Comparison of ENCODE assay signal across 9 mouse cellular contexts in the genomic region with DNA sequence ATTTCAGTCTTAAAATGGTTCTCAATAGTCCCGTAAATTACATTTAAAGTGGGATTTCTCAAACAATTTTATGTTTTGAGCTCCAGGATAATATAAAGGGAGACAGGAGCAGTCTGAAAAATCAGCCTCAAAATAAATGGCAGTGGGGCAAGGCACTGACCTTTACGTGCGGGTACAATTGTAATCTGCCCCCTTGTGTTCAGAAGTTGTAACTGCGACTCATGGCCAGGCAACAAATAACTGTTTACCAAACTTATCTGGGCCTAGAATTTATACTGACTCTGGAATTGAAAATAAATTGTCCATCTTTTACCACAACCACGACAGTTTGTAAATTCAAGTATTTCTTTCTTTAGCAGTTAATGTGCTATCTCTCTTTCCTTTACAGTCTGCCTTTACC. TPM values are rescaled to one million over a fixed set of nuclear protein-coding genes. Genes with fewer than 3 reads are reported as not detected.
DNase-seq lines count a peak whose midpoint lies in the region; ATAC-seq lines count a peak whose summit lies in the region.
"Had no signal": no experiment of that assay in that cellular context is flagged by ENCODE, and none has a peak within 500 bp of the region (broad histone marks: within the 10 kb centered on the region; RNA-seq: fewer than 3 reads in every experiment).

No protein-coding gene starts in this region.

- DNase-seq in hindbrain, embryonic 10.5 days (ENCODE audit: low spot score): peak; percentile 33
- peak; percentile 3 for DNase-seq in thymus, postnatal 25 days
- DNase-seq in thymus, postnatal 36 days: no peak
- DNase-seq in embryo, embryonic 10 days (ENCODE audit: low spot score): peak; percentile 70
- DNase-seq in splenic B cell, adult 2 months (ENCODE audit: low read depth, low spot score): peak; percentile 20
- no peak for DNase-seq in testis, postnatal 14 days (ENCODE audit: low spot score)
- no peak for DNase-seq in gastrocnemius, adult 8-10 months (ENCODE audit: low spot score in 2 of 2)

- no peak overlapping the region for H3K4me2 ChIP-seq in hindbrain, embryonic 16.5 days (ENCODE audit: low read length)

- no peaks in the 10 kb centered on the region for H3K4me1 ChIP-seq in hindbrain, embryonic 10.5 days (replicated peaks)
- H3K4me1 ChIP-seq in hindbrain, embryonic 16.5 days (ENCODE audit: control insufficient read depth, insufficient read depth, low read depth, low read length): no peaks in the 10 kb centered on the region

- no peak for ATAC-seq in hindbrain, embryonic 16.5 days

- H3K9ac ChIP-seq in hindbrain, embryonic 16.5 days (ENCODE audit: low read depth, low read length): no peak overlapping the region

- 13% methylated on average over 5 of the region's 5 CpGs for WGBS in hindbrain, embryonic 10.5 days
- 16% methylated on average over 5 of the region's 5 CpGs for WGBS in hindbrain, embryonic 16.5 days

- no peaks in the 10 kb centered on the region for H3K36me3 ChIP-seq in hindbrain, embryonic 10.5 days
- H3K36me3 ChIP-seq in hindbrain, embryonic 16.5 days (ENCODE audit: control insufficient read depth, insufficient read depth, low read length): no peaks in the 10 kb centered on the region
- H3K36me3 ChIP-seq in splenic B cell, adult 2 months (ENCODE audit: control insufficient read depth, insufficient read depth, low read length, poor library complexity, severe bottlenecking): no peaks in the 10 kb centered on the region

- no peaks in the 10 kb centered on the region for H3K27me3 ChIP-seq in hindbrain, embryonic 10.5 days (ENCODE audit: insufficient read depth, poor library complexity, severe bottlenecking)
- H3K27me3 ChIP-seq in hindbrain, embryonic 16.5 days (replicated peaks; ENCODE audit: control insufficient read depth, insufficient read depth, low read length): no peaks in the 10 kb centered on the region
- no peaks in the 10 kb centered on the region for H3K27me3 ChIP-seq in splenic B cell, adult 2 months (ENCODE audit: control insufficient read depth, insufficient read depth, low read length, poor library complexity, severe bottlenecking)

- no peak overlapping the region for H3K27ac ChIP-seq in hindbrain, embryonic 10.5 days
- no peak overlapping the region for H3K27ac ChIP-seq in hindbrain, embryonic 16.5 days (ENCODE audit: low read depth, low read length)

- H3K4me3 ChIP-seq in hindbrain, embryonic 10.5 days: no peak overlapping the region
- H3K4me3 ChIP-seq in hindbrain, embryonic 16.5 days (ENCODE audit: low read length): no peak overlapping the region

- no peaks in the 10 kb centered on the region for H3K9me3 ChIP-seq in hindbrain, embryonic 10.5 days
- H3K9me3 ChIP-seq in hindbrain, embryonic 16.5 days (ENCODE audit: control insufficient read depth, low read length): no peaks in the 10 kb centered on the region

RNA-seq across cellular contexts. Expression of a gene that starts 17.8 kb away (rescaled TPM):
- polyA plus RNA-seq in hindbrain, embryonic 10.5 days (2016; fragmentation: Nextera tagmentation; extraction: Ambion mirVana): not detected in 2 replicates
- not detected in 2 replicates for polyA plus RNA-seq in hindbrain, embryonic 16.5 days (2015; fragmentation: Nextera tagmentation; extraction: Ambion mirVana)
- total RNA-seq in gastrocnemius, adult 8-10 months (2022): not detected
- polyA plus RNA-seq: lung, embryonic 16.5 days had no signal

RNA-seq across cellular contexts. Expression of a gene that starts 22.6 kb away (rescaled TPM):
- polyA plus RNA-seq in hindbrain, embryonic 10.5 days (2016; fragmentation: Nextera tagmentation; extraction: Ambion mirVana): not detected in 2 replicates
- not detected in 2 replicates for polyA plus RNA-seq in hindbrain, embryonic 16.5 days (2015; fragmentation: Nextera tagmentation; extraction: Ambion mirVana)
- not detected for total RNA-seq in gastrocnemius, adult 8-10 months (2022)
- polyA plus RNA-seq: lung, embryonic 16.5 days had no signal

RNA-seq across cellular contexts. Expression of a gene that starts 25.5 kb away (rescaled TPM):
- polyA plus RNA-seq in hindbrain, embryonic 10.5 days (2016; fragmentation: Nextera tagmentation; extraction: Ambion mirVana): not detected in 2 replicates
- not detected in 2 replicates for polyA plus RNA-seq in hindbrain, embryonic 16.5 days (2015; fragmentation: Nextera tagmentation; extraction: Ambion mirVana)
- not detected for total RNA-seq in gastrocnemius, adult 8-10 months (2022)
- polyA plus RNA-seq: lung, embryonic 16.5 days had no signal

RNA-seq across cellular contexts. Expression of a gene that starts 26.4 kb away (rescaled TPM):
- not detected in 2 replicates for polyA plus RNA-seq in hindbrain, embryonic 10.5 days (2016; fragmentation: Nextera tagmentation; extraction: Ambion mirVana)
- polyA plus RNA-seq in hindbrain, embryonic 16.5 days (2015; fragmentation: Nextera tagmentation; extraction: Ambion mirVana): not detected in 2 replicates
- not detected for total RNA-seq in gastrocnemius, adult 8-10 months (2022)
- polyA plus RNA-seq: lung, embryonic 16.5 days had no signal

RNA-seq across cellular contexts. Expression of a gene that starts 31.4 kb away (rescaled TPM):
- not detected in 2 replicates for polyA plus RNA-seq in hindbrain, embryonic 10.5 days (2016; fragmentation: Nextera tagmentation; extraction: Ambion mirVana)
- 0.25 TPM in 1 of 2 replicates, not detected in the other for polyA plus RNA-seq in hindbrain, embryonic 16.5 days (2015; fragmentation: Nextera tagmentation; extraction: Ambion mirVana)
- not detected for total RNA-seq in gastrocnemius, adult 8-10 months (2022)
- polyA plus RNA-seq: lung, embryonic 16.5 days had no signal

Comparison
In these comparisons a context has a peak if more than half of its experiments do, and no peak if none do; other contexts are left out.
1. DNase-seq: peak in hindbrain, embryonic 10.5 days (single experiment), thymus, postnatal 25 days (single experiment), embryo, embryonic 10 days (single experiment) and splenic B cell, adult 2 months (single experiment); none in thymus, postnatal 36 days (0 of 2), testis, postnatal 14 days (single experiment) and gastrocnemius, adult 8-10 months (0 of 2).